Mouse (Mus musculus) embryo, embryonic 9.5 days (tissue): Measurements from ENCODE around the gene Ier5l.

ENCODE experiments used
- DNase-seq: peaks from one replicate; pipeline ENCODE4 v3.0.0-alpha.2; 2017; ENCODE audit errors: extremely low spot score

Ier5l gene

DNA sequence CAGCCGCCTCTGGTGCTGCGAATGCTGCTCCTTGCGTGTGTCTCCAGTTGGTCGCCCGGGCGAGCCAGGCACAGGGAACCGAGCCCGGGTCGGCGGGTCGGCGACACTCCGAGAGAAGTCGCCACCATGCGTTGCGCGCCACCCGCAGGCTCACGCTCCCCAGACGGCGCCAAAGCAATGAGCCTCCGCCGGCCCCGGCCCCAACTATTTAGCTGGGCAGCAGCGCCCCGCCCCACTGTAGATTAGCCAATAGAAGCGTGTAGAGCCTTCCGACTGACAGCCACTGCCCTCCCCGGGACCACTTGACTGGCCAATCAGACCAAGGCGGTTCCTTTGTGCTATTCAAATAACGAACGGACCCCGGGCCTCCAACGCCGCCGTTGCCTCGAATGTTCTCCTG lies at the start of gene Ier5l:
Gene Ier5l, minus strand, starts transcription at position 181 of the 400 bp plus-strand sequence.
- DNase-seq = peak; percentile 98

DNA sequence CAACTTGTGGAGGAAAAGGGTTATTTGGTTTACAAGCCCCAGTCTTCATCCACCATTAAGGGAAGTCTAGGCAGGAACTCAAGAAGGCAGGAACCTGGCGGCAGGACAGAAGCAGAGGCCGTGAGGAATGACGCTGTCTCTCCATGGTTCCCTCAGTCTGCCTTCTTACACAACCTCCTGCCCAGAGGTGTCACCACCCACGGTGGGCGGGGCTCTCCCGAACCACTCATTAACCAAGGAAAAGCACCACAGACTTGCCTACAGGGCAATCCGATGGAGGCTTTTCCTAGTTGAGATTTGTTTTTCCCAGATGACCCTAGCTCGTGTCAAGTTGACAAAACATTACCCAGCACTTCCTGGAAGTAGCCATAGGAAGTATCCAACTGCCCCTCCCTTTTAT lies 49.7 kb upstream of the Ier5l start:
- no peak for DNase-seq

DNA sequence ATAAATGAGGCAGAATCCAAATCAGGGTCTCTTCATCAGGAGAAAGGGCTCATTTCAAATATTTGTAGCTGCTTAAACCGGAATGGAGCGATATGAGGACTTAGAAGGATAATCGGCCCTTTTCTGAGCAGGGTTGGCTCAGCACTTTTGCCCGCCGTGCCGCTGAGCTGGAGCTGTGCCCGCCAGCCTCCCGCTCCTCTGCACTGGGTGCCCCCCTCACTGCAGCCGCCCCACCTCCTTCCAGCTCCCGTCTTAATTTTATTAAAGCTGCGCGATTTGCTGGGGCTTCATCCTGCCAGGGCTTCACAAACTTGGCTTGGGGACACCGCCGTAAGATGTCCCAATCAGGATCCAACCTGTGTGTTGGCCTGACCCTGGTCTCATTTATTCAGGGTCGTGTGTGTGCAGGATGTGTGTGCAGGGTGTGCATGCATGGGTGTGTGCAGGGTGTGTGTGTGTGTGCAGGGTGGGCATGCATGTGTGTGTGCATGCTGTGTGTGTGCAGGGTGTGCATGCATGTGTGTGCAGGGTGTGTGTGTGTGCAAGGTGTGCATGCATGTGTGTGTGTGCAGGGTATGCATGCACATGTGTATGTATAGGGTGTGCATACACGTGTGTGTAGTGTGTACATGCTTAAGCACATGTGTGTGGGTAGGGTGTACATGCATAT lies 36.8 kb upstream of the Ier5l start:
- no peak for DNase-seq

DNA sequence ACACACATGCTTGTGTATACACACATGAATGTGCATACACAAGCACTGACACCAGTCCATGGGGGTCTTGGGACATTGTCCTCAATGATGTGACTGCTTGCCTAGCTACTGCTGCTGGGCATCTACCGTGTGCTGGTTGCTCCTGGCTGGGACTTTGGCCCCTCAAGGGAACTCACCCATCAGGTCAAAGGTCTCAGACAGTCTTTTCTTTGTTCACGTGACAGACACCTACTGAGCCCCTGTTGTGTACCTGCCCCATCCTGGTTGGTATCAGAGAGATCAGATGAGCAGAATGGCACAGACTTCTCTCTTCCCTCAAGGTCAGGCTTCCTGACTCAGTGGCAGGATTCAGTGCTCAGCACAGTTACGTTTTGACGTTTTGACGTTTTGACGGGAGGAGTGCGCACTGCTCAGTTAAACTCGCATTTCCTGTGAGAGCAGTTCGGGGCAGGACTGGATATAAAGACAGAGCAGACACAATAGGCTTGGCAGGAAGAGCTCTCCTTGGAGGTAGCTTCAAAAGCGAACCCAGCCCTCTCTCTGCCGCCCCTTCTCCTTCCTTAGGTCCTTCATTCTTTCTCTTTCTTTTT lies 33.2 kb upstream of the Ier5l start:
- no peak for DNase-seq

DNA sequence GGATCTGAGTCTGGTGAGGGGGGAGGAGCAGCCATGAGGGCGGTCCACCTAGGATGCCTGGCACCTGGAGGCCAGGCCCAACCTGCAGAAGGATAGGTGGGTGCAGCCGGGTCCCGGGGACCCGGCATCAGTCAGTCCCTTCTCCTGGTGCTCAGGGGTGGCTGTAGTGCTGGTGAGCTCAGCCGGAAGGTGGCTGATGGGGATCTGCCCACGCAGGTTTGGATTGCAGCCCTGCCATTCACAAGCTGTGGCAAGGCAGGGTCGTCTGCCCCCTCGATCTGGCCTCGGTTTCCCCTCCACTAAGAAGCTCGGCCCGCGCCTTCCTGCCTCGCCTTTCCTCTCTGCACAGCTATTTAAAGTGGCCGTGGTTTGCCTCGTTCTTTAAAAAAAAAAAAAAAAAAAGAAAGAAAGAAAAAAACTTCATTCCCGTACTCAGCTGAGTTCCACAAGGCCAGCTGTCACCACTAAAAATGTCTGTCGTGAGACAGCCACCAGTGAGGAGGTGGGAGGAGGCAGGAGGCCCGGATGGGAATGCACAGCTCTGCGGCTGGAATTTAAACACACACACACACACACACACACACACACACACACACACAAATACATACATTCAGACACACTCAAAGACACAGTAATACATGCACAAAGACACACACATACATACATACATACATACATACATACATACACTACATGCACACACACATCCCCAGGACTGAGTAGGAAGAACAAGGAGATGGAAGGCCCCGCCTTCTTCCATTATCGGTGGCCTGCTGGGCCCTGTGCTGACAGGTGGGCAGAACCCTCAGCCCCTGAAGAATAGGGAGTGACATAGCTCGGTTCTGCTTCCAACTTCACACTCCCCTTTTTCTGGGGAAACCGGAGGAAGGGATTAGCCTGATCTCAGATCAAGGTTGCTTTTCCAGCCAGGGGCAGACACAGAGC lies 29.9 kb upstream of the Ier5l start:
- DNase-seq = no peak

DNA sequence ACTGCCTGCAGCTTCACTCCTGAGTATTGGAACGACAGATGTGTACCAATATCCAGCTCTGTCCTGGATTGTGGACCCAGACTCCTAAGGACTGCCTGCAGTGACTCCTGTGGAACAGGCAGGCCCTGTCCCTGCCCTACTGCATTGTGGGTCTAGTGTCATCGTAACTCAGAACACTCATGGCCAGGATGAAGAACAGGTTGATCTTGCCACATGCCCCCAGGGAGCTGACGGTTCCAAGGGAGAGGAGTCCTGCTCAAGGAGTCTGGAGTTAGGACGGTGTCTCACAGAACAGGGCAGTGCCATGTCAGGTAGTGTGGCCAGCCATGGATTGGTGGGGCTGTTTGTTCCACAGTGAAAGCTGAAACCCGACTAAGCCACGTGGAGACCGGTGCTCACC lies 27.7 kb upstream of the Ier5l start:
- DNase-seq = no peak

DNA sequence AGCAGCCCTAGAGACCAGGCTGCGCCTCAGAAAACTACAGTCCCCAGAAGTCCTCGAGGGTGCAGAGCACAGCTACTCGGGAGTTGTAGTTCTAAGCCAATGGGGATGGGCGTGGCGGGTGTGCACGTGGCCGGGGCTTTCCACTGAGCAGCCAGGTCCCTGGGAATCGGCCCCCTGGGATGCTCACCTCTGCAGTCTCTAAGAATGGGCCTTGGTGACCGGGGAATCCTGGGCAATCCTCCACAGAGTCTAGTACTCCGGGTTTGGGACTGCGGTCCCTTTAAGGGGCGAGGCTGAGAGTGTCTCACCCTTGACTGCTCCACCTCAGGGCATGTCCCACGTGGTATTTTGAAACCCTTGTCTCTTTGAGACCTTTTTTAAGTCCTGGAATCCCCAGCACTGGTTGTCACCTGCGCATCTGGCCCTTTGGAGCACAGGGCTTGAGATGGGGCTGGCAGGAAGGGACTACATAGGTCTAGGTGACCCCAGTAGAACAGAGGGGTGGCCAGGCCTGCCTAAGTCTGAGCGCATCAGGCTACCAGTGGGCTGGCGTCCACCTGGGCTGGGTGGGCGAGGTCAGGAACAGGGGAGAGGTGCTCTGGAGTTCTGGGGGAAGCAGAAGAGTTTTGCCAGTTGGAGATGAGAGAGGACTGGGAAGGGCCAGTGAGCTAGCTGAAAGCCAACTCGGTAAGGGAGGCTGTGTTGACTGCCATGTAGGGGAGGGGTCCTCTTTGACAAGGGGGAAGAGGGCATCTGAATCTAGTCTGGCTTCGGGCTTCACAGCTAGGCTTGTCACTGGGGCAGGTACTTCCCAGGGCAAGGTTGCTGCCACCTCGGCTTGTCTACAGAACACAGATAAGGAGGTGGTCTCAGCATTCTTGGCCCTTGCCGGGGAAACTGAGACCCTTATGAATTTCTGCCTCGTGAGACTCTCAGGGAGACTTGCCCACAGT lies 22.2 kb upstream of the Ier5l start:
- DNase-seq = peak; percentile 83

DNA sequence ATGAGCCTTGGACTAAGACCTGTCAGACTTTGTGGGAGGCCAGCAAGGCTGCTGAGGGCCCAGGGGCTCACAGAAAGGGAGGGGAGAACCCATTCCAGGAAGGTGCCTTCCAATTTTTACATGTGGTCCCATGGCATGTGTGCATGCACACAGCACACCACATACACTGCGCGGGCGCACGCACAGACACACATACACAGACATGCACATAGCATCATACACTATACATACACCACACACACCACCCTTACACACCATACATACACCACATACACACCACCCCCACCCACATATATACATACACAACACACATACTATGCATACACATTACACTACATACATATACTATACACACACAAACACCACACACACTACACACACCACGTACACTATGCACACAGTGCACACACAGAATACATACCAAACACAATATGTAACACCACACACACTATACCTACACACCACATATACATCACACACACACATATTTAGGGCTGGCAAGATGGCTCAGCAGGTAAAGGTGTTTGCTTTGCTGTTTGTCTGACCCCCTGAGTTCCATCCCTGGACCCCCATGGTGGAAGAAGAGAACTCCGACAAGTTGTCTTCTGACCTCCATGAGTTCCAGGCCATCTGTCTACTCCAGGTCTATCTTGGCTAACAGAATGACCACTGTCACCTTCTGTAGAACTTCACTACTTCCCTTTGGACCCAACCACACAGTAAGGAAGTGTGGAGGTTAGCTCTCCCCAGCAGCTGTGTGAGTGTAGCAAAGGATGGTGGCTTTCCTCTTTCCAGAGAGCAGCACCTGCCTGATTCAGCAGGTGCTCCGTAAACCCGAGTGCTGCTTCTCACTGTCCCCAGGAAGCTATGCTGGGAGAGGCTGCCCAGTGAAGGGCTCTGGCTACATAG lies 21.2 kb upstream of the Ier5l start:
- no peak for DNase-seq

DNA sequence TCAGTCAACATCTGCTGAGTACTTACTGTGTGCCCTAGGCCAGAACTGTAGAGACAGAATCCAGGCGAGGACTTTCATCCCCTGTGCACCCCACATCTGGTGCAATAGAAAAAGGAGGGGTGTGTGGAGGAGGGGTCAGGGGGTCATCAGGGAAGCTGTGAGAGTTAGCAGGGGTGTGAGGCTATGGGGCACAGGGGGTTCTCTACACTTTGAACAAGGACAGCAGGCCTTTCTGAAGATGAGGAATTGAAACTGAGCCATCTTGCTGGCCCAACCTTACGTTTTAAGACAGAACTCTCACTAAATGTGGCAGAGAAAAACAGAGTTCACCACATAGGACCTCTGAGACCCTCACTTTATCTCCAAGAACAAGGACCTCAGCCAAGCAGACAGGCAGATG lies 16.4 kb upstream of the Ier5l start:
- no peak for DNase-seq

DNA sequence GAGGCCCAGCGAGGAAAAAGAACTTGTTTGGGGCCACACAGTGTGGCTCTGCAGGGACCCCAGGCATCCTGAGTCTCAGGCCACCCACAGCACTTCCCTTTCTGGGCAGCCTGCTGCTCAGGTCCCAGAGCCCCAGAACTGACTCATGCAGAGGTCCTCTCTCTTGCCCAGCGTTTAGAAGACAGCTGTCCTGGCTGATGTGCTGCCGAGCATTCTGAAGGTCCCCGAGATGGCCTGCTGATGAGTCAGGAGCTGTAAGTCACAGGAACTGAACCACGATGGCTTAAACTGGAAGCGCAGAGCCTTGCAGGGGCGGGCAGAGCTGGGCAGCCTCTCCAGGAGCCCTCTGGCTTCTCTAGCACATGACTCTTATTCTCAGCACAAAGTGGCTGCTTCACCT lies 13.6 kb upstream of the Ier5l start:
- no peak for DNase-seq

DNA sequence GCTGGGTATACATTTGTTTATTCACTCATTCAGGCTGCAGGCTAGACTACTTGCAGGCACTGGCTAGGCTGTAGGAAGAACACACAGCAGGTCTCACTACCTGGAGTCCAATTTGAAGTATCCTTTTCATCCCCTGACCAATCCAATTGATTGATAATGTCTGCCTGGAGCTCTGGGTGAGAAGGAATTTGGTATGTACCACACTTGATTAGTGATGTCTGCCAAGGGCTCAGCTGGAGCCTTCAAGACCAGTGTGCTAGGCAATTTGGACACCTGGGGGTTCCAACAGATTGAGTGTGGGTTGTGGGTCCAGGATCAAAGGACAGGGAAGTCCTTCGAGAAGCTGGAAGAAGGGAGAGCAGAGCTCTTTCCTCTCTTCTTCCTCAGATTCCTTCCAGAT lies 4.5 kb upstream of the Ier5l start:
- no peak for DNase-seq

DNA sequence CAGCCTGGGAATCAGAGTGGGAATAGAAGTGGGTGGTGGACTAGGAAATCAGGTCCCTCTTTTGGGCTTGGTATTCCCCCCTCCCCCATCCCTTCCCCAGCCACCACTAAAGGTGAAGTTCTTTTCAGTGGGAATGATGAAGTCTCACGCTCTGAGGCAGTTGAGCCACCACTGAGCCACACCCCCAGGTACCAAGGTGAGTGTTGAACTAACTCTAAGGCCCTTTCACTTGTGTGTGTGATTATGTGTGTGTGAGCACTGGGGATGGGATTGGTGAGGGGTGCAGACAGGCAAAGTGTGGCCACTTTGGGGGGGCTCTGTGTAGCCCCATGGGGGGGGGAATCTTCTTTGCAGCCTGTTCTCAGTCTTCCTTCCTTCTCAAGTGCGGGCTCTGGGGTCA lies 2.2 kb upstream of the Ier5l start:
- DNase-seq = no peak

DNA sequence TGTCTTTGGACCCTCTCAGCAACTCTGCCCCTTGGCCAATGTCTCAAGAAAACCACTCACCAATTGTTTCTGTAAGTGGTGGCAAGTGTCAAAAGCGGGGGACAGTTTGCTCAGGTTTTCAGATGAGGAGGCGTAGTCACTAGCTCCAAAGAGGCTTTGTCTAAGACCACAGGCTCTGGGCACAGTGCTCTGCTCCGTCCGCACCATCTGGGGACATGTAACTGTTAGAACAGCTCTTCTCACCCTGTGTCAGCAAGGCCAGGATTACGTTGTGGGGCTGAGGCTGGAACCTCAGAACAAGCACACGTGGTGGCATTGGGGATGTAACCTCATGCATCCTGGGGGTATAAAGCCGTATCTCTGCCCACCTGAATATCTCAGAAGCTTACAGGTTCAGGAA lies 1.4 kb upstream of the Ier5l start:
- DNase-seq = no peak

DNA sequence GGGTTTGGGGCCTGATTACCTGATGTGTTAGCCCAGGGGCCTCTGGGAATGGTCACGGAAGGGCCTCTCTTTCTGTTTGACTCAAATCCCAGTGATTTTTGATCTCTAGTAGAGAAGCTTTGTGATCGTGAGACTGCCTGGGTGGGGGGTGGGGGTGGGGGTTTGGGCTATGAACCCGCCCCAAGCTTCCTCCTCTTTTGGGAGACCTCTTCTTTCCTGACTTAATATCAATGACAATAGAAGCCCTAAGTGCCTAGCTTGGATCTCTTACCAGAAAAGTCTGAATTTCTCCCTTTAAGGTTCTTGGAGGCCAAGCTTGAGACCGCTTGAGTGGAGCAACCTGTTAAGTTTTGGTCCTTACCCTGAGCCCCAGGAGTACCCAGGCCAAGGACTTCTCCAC lies 757 bp upstream of the Ier5l start:
- no peak for DNase-seq

DNA sequence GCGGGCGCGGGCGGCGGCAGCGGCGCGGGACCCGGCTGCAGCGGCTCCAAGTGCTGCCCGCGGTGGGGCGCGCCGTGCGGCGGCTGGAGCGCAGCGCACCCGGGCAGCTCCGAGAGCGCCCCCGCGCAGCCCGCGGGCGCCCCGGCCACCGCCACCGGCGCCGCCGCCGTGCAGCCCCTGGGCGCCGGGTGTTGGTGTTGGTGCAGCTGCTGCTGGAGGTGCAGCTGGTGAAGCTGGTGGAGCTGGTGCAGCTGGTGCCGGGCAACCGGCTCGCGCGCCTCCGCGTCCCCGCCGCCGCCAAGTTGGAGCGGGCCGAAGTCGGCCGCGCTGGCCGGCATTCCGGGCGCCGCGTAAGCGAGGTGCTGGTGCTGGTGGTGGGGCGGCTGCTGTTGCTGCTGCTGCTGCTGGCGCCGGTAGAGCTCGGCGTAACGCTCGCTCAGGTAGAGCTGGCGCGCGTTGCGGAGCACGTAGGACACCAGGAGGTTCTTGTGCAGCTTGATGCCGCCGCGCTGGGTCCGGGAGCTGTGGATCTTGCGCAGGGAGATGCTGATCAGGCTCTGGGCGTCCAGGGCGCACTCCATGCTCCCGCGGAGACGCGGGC lies 488 bp downstream of the Ier5l start:
- peak; percentile 53 for DNase-seq

DNA sequence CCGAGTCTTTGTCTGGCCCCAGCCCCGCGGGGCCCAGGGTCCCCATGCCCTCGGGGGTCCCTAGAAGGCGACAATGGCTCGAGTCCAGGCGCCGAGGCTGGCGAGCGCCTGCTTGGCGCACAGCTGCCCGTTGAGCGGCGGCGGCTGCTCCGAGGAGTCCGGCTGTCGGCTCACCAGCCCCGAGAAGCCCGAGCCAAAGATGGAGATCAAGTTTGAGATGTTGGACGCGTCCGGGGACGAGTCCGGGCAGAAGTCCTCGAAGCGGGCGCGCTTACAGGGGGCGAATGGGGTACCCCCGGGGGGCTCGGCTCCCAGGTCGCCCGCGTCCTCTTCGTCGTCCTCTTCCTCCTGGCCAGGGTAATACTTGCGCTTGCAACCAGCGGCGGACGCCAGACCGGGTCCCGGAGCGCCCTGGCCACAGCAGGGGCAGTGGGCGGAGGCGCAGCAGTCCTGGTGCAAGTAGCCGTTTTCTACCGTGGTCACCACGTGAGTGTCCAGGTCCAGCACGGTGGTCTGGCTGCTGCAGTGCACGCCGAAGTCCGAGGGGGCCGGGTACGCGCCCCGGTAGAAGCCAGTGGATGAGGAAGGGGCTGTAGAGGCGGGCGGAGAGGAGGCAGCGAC lies 1.2 kb downstream of the Ier5l start:
- peak; percentile 68 for DNase-seq

DNA sequence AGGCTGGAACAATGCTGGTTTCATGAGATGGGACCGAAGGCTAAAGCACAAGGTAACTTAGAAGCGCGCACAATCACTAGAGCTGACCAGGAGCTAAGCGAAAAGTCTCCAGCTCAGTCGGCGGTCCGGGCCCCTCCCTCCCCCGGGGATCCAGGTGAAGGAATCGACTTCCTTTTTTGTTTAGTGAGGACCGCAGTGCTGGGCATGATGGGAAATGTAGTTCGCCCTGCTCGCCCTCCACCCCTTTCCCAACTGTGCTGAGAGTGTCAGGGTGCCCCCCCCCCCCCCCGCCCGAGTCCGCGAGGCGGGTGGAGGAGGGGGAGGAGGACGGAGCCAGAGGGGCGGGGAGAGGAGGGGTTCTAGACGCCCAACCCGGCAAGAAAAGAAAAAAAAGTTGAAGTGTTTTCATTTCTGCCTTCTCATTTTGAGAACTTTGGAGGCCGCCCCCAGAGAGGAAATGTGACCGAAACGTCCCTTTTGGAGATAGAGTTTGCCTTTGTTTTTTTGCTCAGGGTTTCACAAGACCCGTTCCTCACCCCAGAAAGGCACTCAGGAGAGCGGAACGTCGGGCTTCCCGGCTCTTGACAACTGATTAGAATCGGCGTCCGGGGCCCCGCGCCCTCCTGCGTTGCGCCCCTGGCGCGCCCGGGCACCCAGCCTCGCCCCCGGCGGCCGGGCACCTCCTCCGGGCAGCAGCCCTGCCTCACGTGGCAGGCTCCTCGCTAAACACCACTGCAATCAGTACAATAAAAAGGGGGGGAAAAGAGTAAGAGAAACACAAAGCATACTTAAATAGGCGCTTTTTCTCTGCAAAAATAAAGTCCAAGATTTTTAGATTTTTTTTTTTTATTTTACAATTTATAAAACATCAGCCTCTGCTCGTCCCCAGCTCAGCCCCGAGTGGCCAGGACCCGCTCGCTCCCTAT lies 2.0 kb downstream of the Ier5l start:
- DNase-seq = peak; percentile 95

DNA sequence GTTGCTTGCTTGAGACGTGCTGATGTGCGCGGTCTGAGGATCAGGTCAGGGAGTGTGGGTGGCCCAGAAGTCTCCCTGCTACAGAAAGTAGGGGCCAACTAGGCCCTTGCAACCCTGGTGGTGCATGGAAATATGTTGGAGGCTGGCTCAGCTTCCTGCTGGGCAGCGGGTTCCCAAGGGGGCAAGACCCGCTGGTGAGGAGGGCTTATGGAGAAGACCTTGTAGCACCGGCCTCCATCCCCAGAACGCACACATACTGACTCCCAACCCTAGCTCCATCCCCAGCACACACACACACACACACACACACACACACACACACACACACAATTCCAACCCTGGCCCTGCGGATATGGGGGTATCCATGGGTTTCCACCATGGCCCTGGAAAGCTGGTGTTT lies 3.0 kb downstream of the Ier5l start:
- peak; percentile 58 for DNase-seq
